Mouse (Mus musculus) erythroblast, embryonic 14.5 days (primary cell): Measurements from ENCODE around the gene Card10. TPM values are rescaled to one million over a fixed set of nuclear protein-coding genes. Genes with fewer than 3 reads are reported as not detected.
A peak's percentile ranks its signal among the peaks of the same experiment; 100 is the strongest.
"Not testable (repeated sequence)": the region's sequence is repeated elsewhere in the genome, so short reads cannot be mapped to it uniquely, and the experiment has no call there.

Experiments used
- H3K27me3 ChIP-seq: 2 replicates; pipeline ENCODE4 v1.6.1; 2012; ENCODE audit warnings: inconsistent platforms; ENCODE audit not compliant: control insufficient read depth
- H3K36me3 ChIP-seq: 2 replicates; pipeline ENCODE4 v1.6.1; 2012; ENCODE audit warnings: mild to moderate bottlenecking, inconsistent platforms; ENCODE audit not compliant: control insufficient read depth
- H3K4me1 ChIP-seq: 2 replicates; pipeline ENCODE4 v1.6.1; 2012; ENCODE audit warnings: inconsistent platforms; ENCODE audit not compliant: control insufficient read depth
- H3K4me3 ChIP-seq: replicated peaks from 2 replicates; pipeline ENCODE3; 2012; ENCODE audit warnings: moderate library complexity, mild to moderate bottlenecking, inconsistent platforms
- H3K9me3 ChIP-seq: 2 replicates; pipeline ENCODE4 v1.6.1; 2012; ENCODE audit warnings: low read length, inconsistent platforms, mixed read lengths; ENCODE audit not compliant: control insufficient read depth
- GATA1 ChIP-seq: IDR thresholded peaks from 2 replicates; pipeline ENCODE4 v1.6.1; 2012; ENCODE audit warnings: low read length, inconsistent platforms, mixed read lengths
- TAL1 ChIP-seq: IDR thresholded peaks from 3 replicates; pipeline ENCODE4 v1.6.1; 2012; ENCODE audit warnings: low read length, inconsistent platforms, mixed read lengths
- polyA plus RNA-seq: library from polyadenylated mRNA; stranded (reverse); fragments of >175 nt; gene quantifications from 2 replicates; pipeline ENCODE4 v1.2.3, GENCODE M21; 2012

Gene Card10
- 0.01 and 0.02 TPM in 2 replicates for polyA plus RNA-seq

GRCm38 (mm10) chr15:78802776-78803391 is at the start of gene Card10:
Card10 (minus strand) TSS chr15:78803042.
- TF ChIP-seq TAL1 (no peak), GATA1 (no peak)
- Histone ChIP-seq H3K9me3 (peaks cover 3% of the 10 kb centered on the region; the same call in 1 of the 2 replicates), H3K27me3 (peaks cover 55% of the 10 kb centered on the region), H3K4me3 (peak within 1 kb of the TSS; percentile 57), H3K36me3 (no peaks in the 10 kb centered on the region; the same call in 1 of the 2 replicates), H3K4me1 (peaks cover 11% of the 10 kb centered on the region)

DNA sequence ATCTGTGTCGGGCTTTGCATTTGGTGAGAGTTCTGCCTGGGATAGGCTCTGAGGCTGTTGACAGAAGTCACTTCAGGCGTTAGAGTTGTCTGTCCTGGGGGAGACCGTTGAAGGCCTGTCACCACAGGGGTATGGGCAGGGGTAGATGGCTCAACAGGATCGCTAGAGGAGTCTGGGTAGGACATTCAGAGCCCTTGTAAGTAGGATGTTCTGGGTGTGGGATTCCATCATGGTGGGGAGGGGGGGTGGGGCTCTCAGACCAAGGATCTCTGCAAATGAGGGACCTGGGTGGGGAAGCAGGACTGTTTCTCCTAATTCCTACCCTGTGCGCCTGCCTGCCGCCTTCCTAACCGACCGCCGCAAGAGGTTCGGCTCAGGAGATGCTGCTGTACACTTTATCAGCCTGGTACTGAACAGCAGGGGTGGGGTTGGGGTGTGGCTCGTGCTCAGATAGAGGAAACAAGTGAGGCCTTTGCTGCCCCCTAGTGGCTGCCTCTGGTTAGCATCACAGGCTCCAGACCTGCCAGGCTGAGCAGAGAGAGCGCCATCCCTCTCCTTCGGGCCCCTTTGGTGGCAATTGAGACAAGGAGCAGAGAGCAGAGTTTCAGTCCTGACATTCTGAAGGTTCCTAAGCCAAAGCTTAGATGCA is 48.8 kb upstream of the Card10 start:
- peaks cover 35% of the 10 kb centered on the region for H3K4me1 ChIP-seq
- peaks cover 13% of the 10 kb centered on the region for H3K27me3 ChIP-seq
- H3K36me3 ChIP-seq, result peaks cover 5% of the 10 kb centered on the region; the same call in 1 of the 2 replicates
- H3K9me3 ChIP-seq, result no peaks in the 10 kb centered on the region
- no peak overlapping the region for H3K4me3 ChIP-seq
- TF ChIP-seq TAL1 (no peak), GATA1 (0 out of 2 replicates have a peak, but pooled peaks have one; percentile 15)

DNA sequence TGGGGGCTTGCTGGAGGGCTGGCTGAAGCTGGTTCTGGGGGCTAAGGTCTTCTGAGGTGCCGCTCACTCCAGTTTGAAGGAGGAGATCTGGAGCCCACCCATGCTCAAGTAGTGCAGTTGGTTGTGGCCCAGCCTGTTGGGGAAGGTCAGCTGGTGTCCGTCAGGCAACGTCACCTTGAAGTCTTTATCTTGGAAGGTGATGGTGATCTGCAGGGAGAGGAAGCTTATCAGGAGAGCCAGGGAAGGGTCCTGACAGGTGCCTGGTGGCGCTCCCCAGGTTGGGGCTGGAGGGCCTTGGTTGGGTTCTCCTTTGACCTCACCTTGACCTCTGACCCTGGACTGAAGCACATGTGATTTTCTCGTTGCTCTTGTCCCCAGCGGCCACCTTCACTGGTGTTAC is 48.1 kb upstream of the Card10 start:
- Histone ChIP-seq H3K27me3 (peaks cover 13% of the 10 kb centered on the region), H3K36me3 (peaks cover 5% of the 10 kb centered on the region; the same call in 1 of the 2 replicates), H3K9me3 (no peaks in the 10 kb centered on the region), H3K4me1 (peaks cover 35% of the 10 kb centered on the region), H3K4me3 (no peak overlapping the region)
- TF ChIP-seq GATA1, result no peak
- TF ChIP-seq TAL1, result no peak

GRCm38 (mm10) chr15:78850059-78850824 is 47.4 kb upstream of the Card10 start:
- Histone ChIP-seq H3K9me3 (no peaks in the 10 kb centered on the region), H3K4me1 (peaks cover 32% of the 10 kb centered on the region), H3K4me3 (no peak overlapping the region), H3K36me3 (peaks cover 5% of the 10 kb centered on the region; the same call in 1 of the 2 replicates), H3K27me3 (peaks cover 20% of the 10 kb centered on the region)
- no peak for TF ChIP-seq GATA1
- no peak for TF ChIP-seq TAL1

DNA sequence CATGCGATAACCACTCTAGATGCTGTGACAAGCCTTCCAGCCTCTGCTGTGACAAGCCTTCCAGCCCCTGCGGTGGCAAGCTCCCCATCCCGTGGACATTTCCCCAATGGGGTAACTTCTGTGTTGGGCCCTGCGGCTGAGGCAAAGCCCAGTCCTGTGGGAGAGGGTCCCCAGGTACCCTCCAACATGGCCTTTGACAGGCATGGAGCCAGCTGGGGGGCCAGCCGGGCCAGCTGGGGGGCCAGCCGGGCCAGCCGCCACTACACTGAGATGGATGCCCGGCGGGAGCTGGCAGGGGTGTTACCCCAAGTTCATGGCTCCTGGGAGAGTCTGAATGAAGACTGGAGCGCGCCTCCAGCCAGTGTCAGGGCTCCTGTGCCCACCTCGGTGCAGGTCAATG is 46.6 kb upstream of the Card10 start:
- no peak for TF ChIP-seq TAL1
- TF ChIP-seq GATA1, result no peak
- H3K4me1 ChIP-seq, result peaks cover 31% of the 10 kb centered on the region
- H3K9me3 ChIP-seq, result no peaks in the 10 kb centered on the region
- H3K27me3 ChIP-seq, result peaks cover 27% of the 10 kb centered on the region
- H3K36me3 ChIP-seq, result peaks cover 5% of the 10 kb centered on the region; the same call in 1 of the 2 replicates
- H3K4me3 ChIP-seq, result no peak overlapping the region

DNA sequence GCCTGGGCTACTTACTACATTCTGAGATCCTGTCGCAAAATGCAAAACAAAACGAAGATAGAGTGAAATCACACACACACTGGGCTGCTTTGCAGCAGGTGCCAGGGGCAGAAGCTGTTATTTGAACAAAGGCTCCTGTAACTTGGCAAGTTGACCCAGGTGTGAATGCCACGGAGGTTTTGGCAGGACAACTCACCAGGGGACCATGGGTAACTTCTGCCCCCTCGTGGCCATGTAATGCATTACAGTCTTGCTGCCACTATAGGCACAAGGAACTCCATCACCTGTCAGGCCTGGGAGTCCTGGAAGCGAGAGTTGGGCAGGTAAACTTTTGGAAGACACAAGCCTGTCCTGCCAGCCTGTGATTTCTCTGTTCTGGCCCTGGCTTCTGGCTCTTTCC is 45.6 kb upstream of the Card10 start:
- Histone ChIP-seq H3K36me3 (peaks cover 5% of the 10 kb centered on the region; the same call in 1 of the 2 replicates), H3K9me3 (no peaks in the 10 kb centered on the region; the same call in 1 of the 2 replicates), H3K4me1 (peaks cover 34% of the 10 kb centered on the region), H3K27me3 (peaks cover 38% of the 10 kb centered on the region), H3K4me3 (no peak overlapping the region)
- TF ChIP-seq TAL1, result no peak
- TF ChIP-seq GATA1, result no peak

DNA sequence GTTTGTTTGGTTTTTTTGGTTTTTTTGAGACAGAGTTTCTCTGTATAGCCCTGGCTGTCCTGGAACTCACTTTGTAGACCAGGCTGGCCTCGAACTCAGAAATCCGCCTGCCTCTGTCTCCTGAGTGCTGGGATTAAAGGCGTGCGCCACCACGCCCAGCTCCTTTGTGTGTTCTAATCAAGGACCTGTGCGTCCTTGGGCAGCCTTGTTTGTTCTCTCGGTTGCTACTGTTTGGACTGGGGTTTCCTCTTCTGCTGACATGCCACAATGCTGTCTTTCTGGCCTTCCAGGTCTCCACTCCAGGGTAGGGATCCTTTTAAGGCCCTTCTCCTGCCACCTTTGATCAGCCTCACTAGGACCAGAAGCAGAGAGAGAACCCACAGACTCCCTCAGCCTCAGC is 44.0 kb upstream of the Card10 start:
- not testable (repeated sequence) for H3K36me3 ChIP-seq, H3K9me3 ChIP-seq, H3K4me3 ChIP-seq
- peaks cover 29% of the 10 kb centered on the region for H3K4me1 ChIP-seq
- peaks cover 54% of the 10 kb centered on the region for H3K27me3 ChIP-seq

DNA sequence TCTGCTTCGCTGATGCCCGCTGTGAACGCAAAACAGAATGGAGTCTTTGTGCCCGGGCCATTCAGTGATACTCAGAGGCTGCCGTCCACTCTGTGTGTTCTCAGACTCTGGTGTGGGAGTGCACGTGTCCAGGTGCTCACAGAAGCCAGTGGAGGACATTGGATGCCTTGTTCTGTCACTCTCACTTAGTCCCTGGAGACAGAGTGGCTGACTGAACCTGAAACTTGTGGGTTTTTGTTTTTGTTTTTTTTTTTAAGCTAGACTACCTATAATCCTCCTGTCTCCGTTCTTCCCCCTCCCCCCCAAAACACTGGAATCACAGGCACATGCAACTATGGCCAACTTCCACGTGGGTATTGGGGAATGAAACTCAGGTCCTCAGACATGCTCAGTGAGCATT is 43.5 kb upstream of the Card10 start:
- H3K9me3 ChIP-seq, result peaks cover 4% of the 10 kb centered on the region; the same call in 1 of the 2 replicates
- TF ChIP-seq TAL1 (no peak), GATA1 (no peak)
- H3K27me3 ChIP-seq, result peaks cover 59% of the 10 kb centered on the region
- peaks cover 5% of the 10 kb centered on the region; the same call in 1 of the 2 replicates for H3K36me3 ChIP-seq
- peaks cover 25% of the 10 kb centered on the region for H3K4me1 ChIP-seq
- no peak overlapping the region for H3K4me3 ChIP-seq

DNA sequence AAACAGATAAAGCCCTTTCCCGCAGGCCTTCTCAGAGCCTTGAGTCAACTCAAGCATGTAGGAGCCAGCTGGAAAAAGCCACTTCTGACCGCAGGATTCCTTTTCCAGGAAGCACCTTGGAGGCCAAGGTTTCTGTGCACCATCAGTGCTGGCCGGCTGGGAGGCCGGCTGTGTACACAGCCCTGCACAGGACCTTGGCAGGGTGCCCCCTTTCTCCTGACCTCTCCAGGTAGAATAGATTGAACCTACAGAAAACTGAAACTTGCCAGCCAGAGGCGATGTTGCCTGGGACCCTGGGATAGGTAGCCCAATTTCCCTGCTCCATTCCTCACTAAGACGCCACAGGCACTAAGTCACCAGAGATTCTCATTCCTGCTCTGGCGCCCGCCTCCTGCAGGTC is 43.0 kb upstream of the Card10 start:
- Histone ChIP-seq H3K4me1 (peaks cover 20% of the 10 kb centered on the region), H3K36me3 (peaks cover 5% of the 10 kb centered on the region; the same call in 1 of the 2 replicates), H3K27me3 (peaks cover 60% of the 10 kb centered on the region), H3K9me3 (peaks cover 4% of the 10 kb centered on the region; the same call in 1 of the 2 replicates), H3K4me3 (no peak overlapping the region)
- TF ChIP-seq GATA1, result no peak
- TF ChIP-seq TAL1, result no peak
